ENCODE assay signal across 18 mouse cellular contexts in genomic region chr2:29930506-29930905, GRCm38 (mm10). TPM values are rescaled to one million over a fixed set of nuclear protein-coding genes. Genes with fewer than 3 reads are reported as not detected.
DNase-seq lines count a peak whose midpoint lies in the region; ATAC-seq lines count a peak whose summit lies in the region.
"Had no signal": no experiment of that assay in that cellular context is flagged by ENCODE, and none has a peak within 500 bp of the region (broad histone marks: within the 10 kb centered on the region; RNA-seq: fewer than 3 reads in every experiment).

No protein-coding gene starts in this region.

- no peak for ATAC-seq in hindbrain, embryonic 13.5 days (ENCODE audit: low FRiP score)
- ATAC-seq in hindbrain, embryonic 11.5 days (ENCODE audit: low FRiP score), result no peak
- ATAC-seq: intestine, embryonic 16.5 days; liver, embryonic 12.5 days had no signal

- H3K27me3 ChIP-seq in hindbrain, embryonic 13.5 days, result no peaks in the 10 kb centered on the region
- H3K27me3 ChIP-seq in hindbrain, embryonic 11.5 days (ENCODE audit: control insufficient read depth, insufficient read depth, low read length), result no peaks in the 10 kb centered on the region
- H3K27me3 ChIP-seq: embryonic facial prominence, embryonic 15.5 days; forebrain, embryonic 12.5 days; liver, embryonic 12.5 days had no signal

- no peaks in the 10 kb centered on the region for H3K4me1 ChIP-seq in hindbrain, embryonic 13.5 days (replicated peaks)
- no peaks in the 10 kb centered on the region for H3K4me1 ChIP-seq in hindbrain, embryonic 11.5 days (replicated peaks; ENCODE audit: control insufficient read depth, insufficient read depth, low read length)
- H3K4me1 ChIP-seq: embryonic facial prominence, embryonic 15.5 days; forebrain, embryonic 12.5 days had no signal

- H3K27ac ChIP-seq in hindbrain, embryonic 13.5 days, result no peak overlapping the region
- H3K27ac ChIP-seq in hindbrain, embryonic 11.5 days (ENCODE audit: low read depth, low read length), result no peak overlapping the region
- H3K27ac ChIP-seq: embryonic facial prominence, embryonic 15.5 days; forebrain, embryonic 12.5 days; heart, embryonic 10.5 days; kidney, postnatal 0 days; liver, embryonic 12.5 days had no signal

- no peak overlapping the region for H3K4me2 ChIP-seq in hindbrain, embryonic 13.5 days
- H3K4me2 ChIP-seq in hindbrain, embryonic 11.5 days (replicated peaks; ENCODE audit: low read depth, low read length), result no peak overlapping the region
- H3K4me2 ChIP-seq: embryonic facial prominence, embryonic 15.5 days; forebrain, embryonic 12.5 days; liver, embryonic 12.5 days; midbrain, embryonic 11.5 days had no signal

- H3K4me3 ChIP-seq in hindbrain, embryonic 13.5 days, result no peak overlapping the region
- H3K4me3 ChIP-seq in hindbrain, embryonic 11.5 days (ENCODE audit: low read depth, low read length), result no peak overlapping the region
- H3K4me3 ChIP-seq: embryonic facial prominence, embryonic 15.5 days; forebrain, embryonic 12.5 days; heart, embryonic 10.5 days; liver, embryonic 12.5 days had no signal

- no peaks in the 10 kb centered on the region for H3K9me3 ChIP-seq in hindbrain, embryonic 13.5 days
- no peaks in the 10 kb centered on the region for H3K9me3 ChIP-seq in hindbrain, embryonic 11.5 days (ENCODE audit: control insufficient read depth, low read length)
- H3K9me3 ChIP-seq: embryonic facial prominence, embryonic 15.5 days; forebrain, embryonic 12.5 days; heart, embryonic 10.5 days; liver, embryonic 12.5 days had no signal

- peaks cover 56% of the 10 kb centered on the region for H3K36me3 ChIP-seq in hindbrain, embryonic 13.5 days
- peaks cover 3% of the 10 kb centered on the region; the same call in 1 of the 2 replicates for H3K36me3 ChIP-seq in hindbrain, embryonic 11.5 days (ENCODE audit: control insufficient read depth, insufficient read depth, low read length)

- H3K9ac ChIP-seq in hindbrain, embryonic 13.5 days, result peak overlapping the region; percentile 24; the same call in 1 of the 2 replicates
- no peak overlapping the region for H3K9ac ChIP-seq in hindbrain, embryonic 11.5 days (ENCODE audit: low read depth, low read length)
- H3K9ac ChIP-seq: embryonic facial prominence, embryonic 15.5 days; forebrain, embryonic 12.5 days; liver, embryonic 12.5 days had no signal

- no peak for DNase-seq in hindbrain, embryonic 11.5 days (ENCODE audit: low spot score)
- DNase-seq in ZHBTc4 (ENCODE audit: low read depth, low spot score), result peak; percentile 40
- DNase-seq in cerebellum, postnatal 10 days, result peak; percentile 97 to 98
- peak; percentile 40 to 56 for DNase-seq in layer of hippocampus, postnatal 10 days (ENCODE audit: low spot score in 2 of 2)
- DNase-seq in right cerebral cortex, postnatal 36 days (ENCODE audit: low spot score in 2 of 2), result no peak
- DNase-seq in adrenal gland, adult 2 months, result no peak
- no peak for DNase-seq in kidney, postnatal 4 days
- DNase-seq: gastrocnemius, postnatal 14 days; lung, postnatal 14 days; right cerebral cortex, postnatal 25 days had no signal

- 87% methylated on average over 10 of the region's 10 CpGs for WGBS in hindbrain, embryonic 13.5 days
- 91% methylated on average over 10 of the region's 10 CpGs for WGBS in hindbrain, embryonic 11.5 days

RNA-seq across cellular contexts. Expression of gene Gle1, which starts 4.7 kb away (rescaled TPM):
- 75.2 and 82.1 TPM in 2 replicates for polyA plus RNA-seq in hindbrain, embryonic 13.5 days (2015; fragmentation: Nextera tagmentation; extraction: Ambion mirVana)
- polyA plus RNA-seq in hindbrain, embryonic 11.5 days (2014; fragmentation: Nextera tagmentation; extraction: Ambion mirVana), result 55.7 and 57.4 TPM in 2 replicates
- 10 to 100 TPM; 43.4 to 45.0 TPM for total RNA-seq in layer of hippocampus, postnatal 10 days (2021)
- total RNA-seq in adrenal gland, adult 2 months (2021), result 10 to 100 TPM; 33.0 to 33.5 TPM
- 9.5 and 12.2 TPM in 2 replicates for polyA plus RNA-seq in adrenal gland, adult 2 months (2012; rRNA removed)

RNA-seq across cellular contexts. Expression of gene Sptan1, which starts 34.9 kb away (rescaled TPM):
- 192 and 203 TPM in 2 replicates for polyA plus RNA-seq in hindbrain, embryonic 13.5 days (2015; fragmentation: Nextera tagmentation; extraction: Ambion mirVana)
- 172 and 192 TPM in 2 replicates for polyA plus RNA-seq in hindbrain, embryonic 11.5 days (2014; fragmentation: Nextera tagmentation; extraction: Ambion mirVana)
- total RNA-seq in layer of hippocampus, postnatal 10 days (2021), result 1,000 to 10,000 TPM in 1 of 2 experiments, 100 to 1,000 TPM in 1; 939 to 1,018 TPM
- 100 to 1,000 TPM; 192 to 206 TPM for total RNA-seq in adrenal gland, adult 2 months (2021)
- 70.2 and 77.0 TPM in 2 replicates for polyA plus RNA-seq in adrenal gland, adult 2 months (2012; rRNA removed)

RNA-seq across cellular contexts. Expression of gene Odf2, which starts 41.5 kb away (rescaled TPM):
- 70.3 and 78.3 TPM in 2 replicates for polyA plus RNA-seq in hindbrain, embryonic 13.5 days (2015; fragmentation: Nextera tagmentation; extraction: Ambion mirVana)
- polyA plus RNA-seq in hindbrain, embryonic 11.5 days (2014; fragmentation: Nextera tagmentation; extraction: Ambion mirVana), result 83.2 and 89.0 TPM in 2 replicates
- total RNA-seq in layer of hippocampus, postnatal 10 days (2021), result 100 to 1,000 TPM; 105 to 119 TPM
- 10 to 100 TPM; 32.8 to 35.7 TPM for total RNA-seq in adrenal gland, adult 2 months (2021)
- polyA plus RNA-seq in adrenal gland, adult 2 months (2012; rRNA removed), result 27.8 and 29.6 TPM in 2 replicates

Comparison
In these comparisons a context has a peak if more than half of its experiments do, and no peak if none do; other contexts are left out.
1. DNase-seq: peak in ZHBTc4 (single experiment), cerebellum, postnatal 10 days (2 of 2) and layer of hippocampus, postnatal 10 days (2 of 2); none in hindbrain, embryonic 11.5 days (single experiment), right cerebral cortex, postnatal 36 days (0 of 2), adrenal gland, adult 2 months (single experiment) and kidney, postnatal 4 days (0 of 2).